Mouse (Mus musculus): ENCODE measurements around the gene 4931408C20Rik. TPM values are rescaled to one million over a fixed set of nuclear protein-coding genes. Genes with fewer than 3 reads are reported as not detected.

The 4931408C20Rik gene
- polyA plus RNA-seq (2012; rRNA removed): not detected in 2 replicates

DNA sequence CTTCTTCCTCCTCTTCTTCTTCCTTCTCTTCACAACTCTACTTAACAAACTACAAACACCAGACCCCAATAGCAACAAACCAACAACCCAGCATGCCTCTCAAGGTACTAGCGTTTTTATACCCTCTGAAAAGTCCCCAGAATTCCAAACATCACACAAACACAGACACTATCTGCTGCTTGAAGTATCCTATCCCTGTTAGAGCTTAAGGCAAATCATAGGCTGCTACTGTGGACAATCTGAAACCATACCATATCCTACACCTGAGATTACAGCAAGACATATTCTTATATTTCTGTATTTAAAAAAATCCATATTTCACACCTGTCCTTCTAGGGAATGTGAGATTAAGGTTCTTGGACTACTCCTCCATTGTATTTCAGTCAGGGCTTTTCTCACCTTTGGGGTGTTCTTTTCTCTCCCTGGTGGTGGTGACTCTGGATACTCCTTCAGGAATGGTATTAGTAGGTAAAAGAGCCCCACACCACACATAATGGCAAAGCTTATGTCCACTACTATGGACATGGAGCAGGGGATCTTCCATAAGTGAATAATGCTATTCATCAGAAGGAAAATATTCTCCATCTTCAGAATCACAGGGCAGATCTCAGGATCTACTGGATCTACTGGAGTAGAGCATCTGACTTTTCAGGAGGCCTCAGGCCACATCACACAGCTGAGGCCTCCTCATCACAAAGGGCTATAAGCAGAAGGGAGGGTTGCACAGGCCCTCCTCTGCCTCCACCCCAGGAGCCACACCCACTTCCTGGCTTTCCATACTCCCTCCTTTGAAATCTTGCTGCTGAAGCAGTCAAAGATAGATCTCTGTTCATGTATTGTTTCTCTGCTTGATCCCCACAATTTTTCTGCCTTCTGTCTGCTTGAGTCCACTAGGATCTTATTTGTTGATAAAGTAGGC, at the start of gene 4931408C20Rik:
Gene 4931408C20Rik (minus strand): TSS at position 619 of the 919 bp plus-strand sequence.
- peak; percentile 5 to 11 for DNase-seq (ENCODE audit: extremely low spot score in 1 of 2, low spot score in 1 of 2)

DNA sequence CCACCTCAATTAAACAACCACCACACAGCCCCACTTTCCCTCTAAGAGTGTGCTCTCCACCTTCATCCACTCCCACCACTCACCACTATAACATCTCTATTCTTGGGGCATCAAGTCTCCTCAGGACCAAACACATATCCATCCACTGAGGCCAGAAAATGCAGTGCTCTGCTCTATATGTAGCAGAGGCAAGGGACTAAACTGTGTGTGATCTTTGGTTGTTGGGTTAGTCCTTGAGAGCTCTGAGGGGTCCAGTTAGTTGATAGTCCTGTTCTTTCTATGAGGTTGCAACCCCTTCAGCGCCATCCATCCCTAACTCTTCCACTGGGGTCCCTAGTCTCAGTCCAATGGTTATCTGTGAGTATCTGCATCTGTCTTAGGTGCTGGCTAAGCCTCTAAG, 666 bp upstream of the 4931408C20Rik start:
- DNase-seq (ENCODE audit: extremely low spot score in 1 of 2, low spot score in 1 of 2): peak in 1 of 2 experiments; percentile 1

DNA sequence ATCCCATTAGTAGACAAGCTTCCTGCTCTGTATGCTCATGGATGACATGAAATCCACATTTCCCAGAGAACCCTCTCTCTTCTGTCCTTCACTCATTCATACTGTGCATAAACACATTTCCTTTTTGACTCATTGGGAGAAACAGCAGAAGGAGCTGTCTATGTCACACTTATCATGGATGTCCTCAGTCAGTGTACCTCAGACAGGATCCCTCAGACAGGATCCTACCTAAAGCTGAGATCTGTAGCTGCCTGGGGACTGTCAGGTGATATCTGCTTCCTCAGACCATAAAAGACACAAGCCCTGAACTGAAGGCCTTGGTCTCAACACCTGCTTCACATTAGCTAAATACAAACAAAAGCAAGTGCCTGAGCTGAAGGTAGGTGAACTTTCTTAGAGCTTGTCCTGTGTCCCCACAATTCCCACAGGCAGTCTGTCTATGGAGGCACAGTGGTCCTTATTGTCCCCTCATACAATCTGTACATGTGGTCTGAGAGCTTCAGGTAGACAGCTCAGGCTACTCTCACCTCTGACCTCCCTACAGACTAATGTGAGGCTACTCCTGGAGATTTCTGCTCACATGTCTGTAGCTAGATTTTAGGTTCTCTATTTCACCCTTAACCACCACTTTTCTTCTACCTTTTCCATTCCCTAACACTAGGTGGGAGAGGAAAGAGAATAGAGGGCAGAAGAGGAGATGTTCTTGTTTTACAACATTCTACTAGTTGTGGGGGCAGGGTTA, 1.1 kb downstream of the 4931408C20Rik start:
- no peak for DNase-seq (ENCODE audit: extremely low spot score in 1 of 2, low spot score in 1 of 2)

DNA sequence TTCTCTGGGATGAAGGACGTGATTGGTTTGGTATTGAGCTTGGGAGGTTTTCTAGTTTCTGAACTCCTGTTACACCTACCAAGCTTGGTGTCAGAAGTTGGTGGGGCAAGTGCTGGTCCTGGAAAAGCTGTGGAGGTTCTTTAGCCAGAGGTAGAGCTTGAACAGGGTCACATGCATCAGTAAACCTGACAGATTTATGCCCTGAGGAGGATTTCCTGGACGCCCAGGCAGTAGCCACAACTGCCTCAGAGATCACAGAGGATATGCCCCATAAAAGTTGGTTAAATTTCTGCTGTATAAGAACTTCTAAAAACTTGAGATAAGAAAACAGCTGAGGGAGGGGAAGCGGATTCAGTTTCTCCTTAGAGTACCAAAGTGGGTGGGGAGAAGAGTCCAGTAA, 1.9 kb downstream of the 4931408C20Rik start:
- DNase-seq (ENCODE audit: extremely low spot score in 1 of 2, low spot score in 1 of 2): no peak

DNA sequence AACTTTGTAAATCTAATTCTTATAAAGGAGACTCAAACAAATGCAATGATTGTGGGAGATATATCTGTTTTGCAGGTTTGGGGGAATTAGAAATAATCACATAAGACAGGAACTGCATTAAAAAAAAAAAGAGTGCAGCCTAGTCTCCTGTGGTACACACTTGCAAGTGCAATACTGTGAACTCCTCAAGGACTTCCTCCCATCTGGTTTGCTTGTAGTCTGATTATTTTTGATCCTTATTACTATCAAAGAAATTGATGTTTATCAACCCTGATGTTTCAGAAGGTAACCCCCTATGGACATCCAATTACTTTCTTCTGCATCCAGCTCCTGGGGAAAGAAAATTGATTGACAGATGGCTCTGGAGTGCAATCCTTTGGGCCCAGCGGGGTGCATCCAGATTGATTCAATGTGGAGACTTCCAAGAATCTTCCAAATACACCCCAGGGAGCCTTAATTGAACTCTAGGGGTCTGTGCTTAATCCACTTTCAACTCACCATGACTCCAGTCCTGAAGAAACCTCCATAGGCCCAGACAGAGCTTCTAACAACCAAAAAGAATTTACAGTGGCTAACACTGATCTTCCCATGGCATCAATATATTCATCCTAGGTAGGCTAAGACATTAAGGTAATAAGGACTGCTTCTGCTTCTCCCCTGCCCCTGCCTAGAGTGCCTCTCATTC, 37.4 kb downstream of the 4931408C20Rik start:
- DNase-seq (ENCODE audit: extremely low spot score in 1 of 2, low spot score in 1 of 2): no peak

DNA sequence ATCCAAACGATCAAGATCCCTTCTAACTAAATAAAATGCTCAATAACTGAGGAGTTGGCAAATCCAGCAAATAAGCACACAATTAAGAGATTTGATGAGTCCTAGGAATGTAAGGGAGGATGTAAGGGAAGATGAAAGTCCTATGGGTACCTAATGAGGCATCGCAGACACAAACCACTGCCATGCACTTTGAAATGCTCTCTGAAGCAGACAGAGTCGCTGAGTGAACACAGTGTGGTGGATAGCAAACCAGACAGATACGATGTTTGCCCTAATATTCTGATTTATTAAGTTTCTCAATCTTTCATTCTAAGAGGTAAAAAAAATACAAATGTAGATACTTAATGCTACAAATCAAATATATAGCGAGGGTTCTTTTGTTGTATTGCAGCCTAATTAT, 51.2 kb downstream of the 4931408C20Rik start:
- no peak for DNase-seq (ENCODE audit: extremely low spot score in 1 of 2, low spot score in 1 of 2)

Measured in frontal cortex, adult 2 months (tissue).